Mouse (Mus musculus): ENCODE data around the gene AC170998.1.
"Not testable (repeated sequence)": the region's sequence is repeated elsewhere in the genome, so short reads cannot be mapped to it uniquely, and the experiment has no call there.

AC170998.1 gene

GRCm38 (mm10) chr17:28707136-28707627 lies 18.7 kb upstream of the AC170998.1 start:
- no peak for DNase-seq (ENCODE audit: low spot score)

GRCm38 (mm10) chr17:28707816-28708215 lies 18.1 kb upstream of the AC170998.1 start:
- DNase-seq (ENCODE audit: low spot score), result no peak

GRCm38 (mm10) chr17:28708989-28709388 lies 16.9 kb upstream of the AC170998.1 start:
- no peak for DNase-seq (ENCODE audit: low spot score)

- DNase-seq (ENCODE audit: low spot score), result no peak
Observed at GRCm38 (mm10) chr17:28709552-28710290, 16.2 kb upstream of the AC170998.1 start.

GRCm38 (mm10) chr17:28710291-28710688 lies 15.6 kb upstream of the AC170998.1 start:
- DNase-seq (ENCODE audit: low spot score), result no peak

GRCm38 (mm10) chr17:28711237-28711636 lies 14.6 kb upstream of the AC170998.1 start:
- DNase-seq (ENCODE audit: low spot score), result no peak

GRCm38 (mm10) chr17:28712305-28712704 lies 13.6 kb upstream of the AC170998.1 start:
- DNase-seq (ENCODE audit: low spot score), result no peak

- DNase-seq (ENCODE audit: low spot score), result no peak
Observed at GRCm38 (mm10) chr17:28714006-28714405, 11.9 kb upstream of the AC170998.1 start.

- DNase-seq (ENCODE audit: low spot score), result no peak
Observed at GRCm38 (mm10) chr17:28715832-28716548, 9.9 kb upstream of the AC170998.1 start.

GRCm38 (mm10) chr17:28717535-28717934 lies 8.3 kb upstream of the AC170998.1 start:
- no peak for DNase-seq (ENCODE audit: low spot score)

- not testable (repeated sequence) for DNase-seq (ENCODE audit: low spot score)
Observed at GRCm38 (mm10) chr17:28727511-28727910, 1.6 kb downstream of the AC170998.1 start.

- no peak for DNase-seq (ENCODE audit: low spot score)
Observed at GRCm38 (mm10) chr17:28735317-28736105, 9.6 kb downstream of the AC170998.1 start.

GRCm38 (mm10) chr17:28736486-28736885 lies 10.6 kb downstream of the AC170998.1 start:
- DNase-seq (ENCODE audit: low spot score), result no peak

GRCm38 (mm10) chr17:28737973-28738372 lies 12.1 kb downstream of the AC170998.1 start:
- DNase-seq (ENCODE audit: low spot score), result no peak

GRCm38 (mm10) chr17:28739244-28739643 lies 13.4 kb downstream of the AC170998.1 start:
- no peak for DNase-seq (ENCODE audit: low spot score)

- no peak for DNase-seq (ENCODE audit: low spot score)
Observed at GRCm38 (mm10) chr17:28743145-28743866, 17.4 kb downstream of the AC170998.1 start.

- DNase-seq (ENCODE audit: low spot score), result peak; percentile 39
Observed at GRCm38 (mm10) chr17:28743916-28744315, 18.0 kb downstream of the AC170998.1 start.

- DNase-seq (ENCODE audit: low spot score), result no peak
Observed at GRCm38 (mm10) chr17:28745773-28746172, 19.9 kb downstream of the AC170998.1 start.

- no peak for DNase-seq (ENCODE audit: low spot score)
Observed at GRCm38 (mm10) chr17:28748001-28748400, 22.1 kb downstream of the AC170998.1 start.

GRCm38 (mm10) chr17:28750580-28750979 lies 24.7 kb downstream of the AC170998.1 start:
- DNase-seq (ENCODE audit: low spot score), result no peak

- no peak for DNase-seq (ENCODE audit: low spot score)
Observed at GRCm38 (mm10) chr17:28756447-28756846, 30.6 kb downstream of the AC170998.1 start.

GRCm38 (mm10) chr17:28757470-28757869 lies 31.6 kb downstream of the AC170998.1 start:
- no peak for DNase-seq (ENCODE audit: low spot score)

Data from c-Kit-positive CD71-positive TER-119-positive erythroid progenitor cells, embryonic 14.5 days (primary cell).